In genomic region chr14:76797518-76797917, GRCm38 (mm10) we compare ENCODE assay signal across 22 mouse cellular contexts.
A peak's percentile ranks its signal among the peaks of the same experiment; 100 is the strongest.
DNase-seq lines count a peak whose midpoint lies in the region; ATAC-seq and TF ChIP-seq lines count a peak whose summit lies in the region.
"Had no signal": no experiment of that assay in that cellular context is flagged by ENCODE, and none has a peak within 500 bp of the region (broad histone marks: within the 10 kb centered on the region; RNA-seq: fewer than 3 reads in every experiment).

No protein-coding gene starts in this region.

- H3K36me3 ChIP-seq in forebrain, embryonic 11.5 days (ENCODE audit: control insufficient read depth, insufficient read depth, low read length), result no peaks in the 10 kb centered on the region
- no peaks in the 10 kb centered on the region for H3K36me3 ChIP-seq in forebrain, embryonic 14.5 days (ENCODE audit: control insufficient read depth, insufficient read depth, low read length)
- no peaks in the 10 kb centered on the region for H3K36me3 ChIP-seq in stomach, embryonic 15.5 days
- H3K36me3 ChIP-seq in stomach, postnatal 0 days (ENCODE audit: control insufficient read depth, insufficient read depth, low read length), result no peaks in the 10 kb centered on the region
- H3K36me3 ChIP-seq in liver, embryonic 14.5 days (replicated peaks; ENCODE audit: control insufficient read depth, insufficient read depth, low read depth), result no peaks in the 10 kb centered on the region
- H3K36me3 ChIP-seq: embryonic facial prominence, embryonic 15.5 days; hindbrain, embryonic 12.5 days; kidney, embryonic 15.5 days; lung, embryonic 15.5 days; midbrain, embryonic 10.5 days had no signal

- ATAC-seq in forebrain, embryonic 11.5 days (replicated peaks; ENCODE audit: low FRiP score), result no peak
- ATAC-seq in forebrain, embryonic 14.5 days, result no peak
- peak; percentile 65; the same call in 1 of the 2 replicates for ATAC-seq in stomach, embryonic 15.5 days (ENCODE audit: insufficient read depth, low FRiP score, low read depth)
- ATAC-seq in stomach, postnatal 0 days (ENCODE audit: low FRiP score, low TSS enrichment), result no peak
- ATAC-seq in liver, embryonic 14.5 days (ENCODE audit: insufficient read depth), result peak; percentile 75
- ATAC-seq: activated CD4-positive, CD25-positive, alpha-beta regulatory T cell, adult 4 months; CD4-positive, CD25-positive, alpha-beta regulatory T cell, adult 4 months; inflammation-experienced regulatory T-cells, adult 6 months; Patski had no signal

- no peak overlapping the region for H3K4me3 ChIP-seq in forebrain, embryonic 11.5 days (ENCODE audit: low read depth, low read length)
- no peak overlapping the region for H3K4me3 ChIP-seq in forebrain, embryonic 14.5 days (ENCODE audit: low read depth, low read length)
- no peak overlapping the region for H3K4me3 ChIP-seq in stomach, embryonic 15.5 days (replicated peaks)
- H3K4me3 ChIP-seq in stomach, postnatal 0 days (ENCODE audit: low read depth, low read length), result no peak overlapping the region
- no peak overlapping the region for H3K4me3 ChIP-seq in liver, embryonic 14.5 days (ENCODE audit: insufficient read depth in 1 of 2, low read depth in 2 of 2, low read length in 2 of 2)
- H3K4me3 ChIP-seq: embryonic facial prominence, embryonic 15.5 days; hindbrain, embryonic 12.5 days; kidney, embryonic 15.5 days; lung, embryonic 15.5 days; midbrain, embryonic 10.5 days had no signal

- H3K4me1 ChIP-seq in forebrain, embryonic 11.5 days (replicated peaks; ENCODE audit: control insufficient read depth, insufficient read depth, low read length), result peaks cover 2% of the 10 kb centered on the region; the same call in 1 of the 2 replicates
- peaks cover under 1% of the 10 kb centered on the region for H3K4me1 ChIP-seq in forebrain, embryonic 14.5 days (ENCODE audit: control insufficient read depth, insufficient read depth, low read length)
- peaks cover 12% of the 10 kb centered on the region; the same call in 1 of the 2 replicates for H3K4me1 ChIP-seq in stomach, embryonic 15.5 days
- H3K4me1 ChIP-seq in stomach, postnatal 0 days (replicated peaks; ENCODE audit: control insufficient read depth, insufficient read depth), result peaks cover 2% of the 10 kb centered on the region; the same call in 1 of the 2 replicates
- H3K4me1 ChIP-seq in liver, embryonic 14.5 days (replicated peaks; ENCODE audit: control insufficient read depth in 2 of 2, insufficient read depth in 2 of 2, low read length in 1 of 2), result peaks cover 0 to 26% of the 10 kb centered on the region in 2 experiments; a peak in 3 of 4 replicates

- WGBS in forebrain, embryonic 11.5 days, result 86% methylated on average over 6 of the region's 6 CpGs
- 90% methylated on average over 6 of the region's 6 CpGs for WGBS in forebrain, embryonic 14.5 days
- WGBS in stomach, embryonic 15.5 days, result 58% methylated on average over 6 of the region's 6 CpGs
- 55% methylated on average over 6 of the region's 6 CpGs for WGBS in stomach, postnatal 0 days
- 41% methylated on average over 6 of the region's 6 CpGs for WGBS in liver, embryonic 14.5 days (ENCODE audit: insufficient replicate concordance)

- no peaks in the 10 kb centered on the region for H3K9me3 ChIP-seq in forebrain, embryonic 11.5 days (ENCODE audit: control insufficient read depth, low read length)
- no peaks in the 10 kb centered on the region for H3K9me3 ChIP-seq in forebrain, embryonic 14.5 days (replicated peaks; ENCODE audit: control insufficient read depth, low read length)
- no peaks in the 10 kb centered on the region for H3K9me3 ChIP-seq in stomach, embryonic 15.5 days
- H3K9me3 ChIP-seq in stomach, postnatal 0 days (ENCODE audit: control insufficient read depth, low read length), result no peaks in the 10 kb centered on the region
- H3K9me3 ChIP-seq in liver, embryonic 14.5 days (ENCODE audit: control insufficient read depth, low read length), result no peaks in the 10 kb centered on the region
- H3K9me3 ChIP-seq: embryonic facial prominence, embryonic 15.5 days; hindbrain, embryonic 12.5 days; kidney, embryonic 15.5 days; lung, embryonic 15.5 days; midbrain, embryonic 10.5 days had no signal

- TF ChIP-seq EP300 in stomach, postnatal 0 days (optimal IDR thresholded peaks at IDR 0.05), result no peak
- 0 out of 2 replicates have a peak, but pooled peaks have one; percentile 8 for TF ChIP-seq EP300 in liver, embryonic 14.5 days (IDR thresholded peaks at IDR 0.05; ENCODE audit: low read depth)

- intact Hi-C loops in left cerebral cortex, postnatal 14 days (cut with DNase I), result no loop called here
- intact Hi-C loops in left cerebral cortex, postnatal 25 days (cut with DNase I), result no loop called here

- H3K9ac ChIP-seq in forebrain, embryonic 11.5 days (ENCODE audit: low read length), result no peak overlapping the region
- no peak overlapping the region for H3K9ac ChIP-seq in forebrain, embryonic 14.5 days (ENCODE audit: low read length)
- no peak overlapping the region for H3K9ac ChIP-seq in stomach, embryonic 15.5 days
- no peak overlapping the region for H3K9ac ChIP-seq in stomach, postnatal 0 days (ENCODE audit: low read length)
- H3K9ac ChIP-seq in liver, embryonic 14.5 days (replicated peaks), result no peak overlapping the region
- H3K9ac ChIP-seq: embryonic facial prominence, embryonic 15.5 days; hindbrain, embryonic 12.5 days; kidney, embryonic 15.5 days; lung, embryonic 15.5 days had no signal

- peak; percentile 20 for DNase-seq in forebrain, embryonic 11.5 days (ENCODE audit: low spot score)
- DNase-seq in forebrain, embryonic 14.5 days (ENCODE audit: low spot score), result no peak
- DNase-seq in stomach, postnatal 0 days (ENCODE audit: low spot score), result no peak
- DNase-seq in liver, embryonic 14.5 days (ENCODE audit: low read depth in 3 of 3, low spot score in 3 of 3), result peak in 1 of 3 experiments; percentile 22
- no peak for DNase-seq in left cerebral cortex, postnatal 14 days (ENCODE audit: low spot score in 2 of 2)
- DNase-seq in left cerebral cortex, postnatal 25 days (ENCODE audit: low spot score in 2 of 2), result no peak
- no peak for DNase-seq in cerebellum, adult 18-20 months
- DNase-seq: adrenal gland, postnatal 10 days; cerebellum, adult 9-11 months; retina, postnatal 1 day; thymus, postnatal 25 days had no signal

- no peaks in the 10 kb centered on the region for H3K27me3 ChIP-seq in forebrain, embryonic 11.5 days (ENCODE audit: control insufficient read depth, insufficient read depth, low read length)
- no peaks in the 10 kb centered on the region for H3K27me3 ChIP-seq in forebrain, embryonic 14.5 days (replicated peaks; ENCODE audit: control insufficient read depth, insufficient read depth, low read length)
- H3K27me3 ChIP-seq in stomach, embryonic 15.5 days (replicated peaks), result no peaks in the 10 kb centered on the region
- H3K27me3 ChIP-seq in stomach, postnatal 0 days (ENCODE audit: control insufficient read depth, insufficient read depth, low read length), result no peaks in the 10 kb centered on the region
- no peaks in the 10 kb centered on the region for H3K27me3 ChIP-seq in liver, embryonic 14.5 days (ENCODE audit: control insufficient read depth, insufficient read depth, low read length)
- H3K27me3 ChIP-seq: embryonic facial prominence, embryonic 15.5 days; hindbrain, embryonic 12.5 days; kidney, embryonic 15.5 days; lung, embryonic 15.5 days; Patski had no signal

- no peak overlapping the region for H3K4me2 ChIP-seq in forebrain, embryonic 11.5 days (ENCODE audit: low read depth, low read length, severe bottlenecking)
- no peak overlapping the region for H3K4me2 ChIP-seq in forebrain, embryonic 14.5 days (ENCODE audit: low read length)
- no peak overlapping the region for H3K4me2 ChIP-seq in stomach, embryonic 15.5 days
- H3K4me2 ChIP-seq in stomach, postnatal 0 days (replicated peaks; ENCODE audit: low read depth), result no peak overlapping the region
- H3K4me2 ChIP-seq in liver, embryonic 14.5 days (ENCODE audit: low read depth), result no peak overlapping the region
- H3K4me2 ChIP-seq: embryonic facial prominence, embryonic 15.5 days; hindbrain, embryonic 12.5 days; kidney, embryonic 15.5 days; lung, embryonic 15.5 days had no signal

- TF ChIP-seq CTCF in stomach, postnatal 0 days (IDR thresholded peaks at IDR 0.05; ENCODE audit: low read depth), result no peak
- no peak for TF ChIP-seq CTCF in liver, embryonic 14.5 days (IDR thresholded peaks at IDR 0.05; ENCODE audit: low read depth)

- no peak overlapping the region for H3K27ac ChIP-seq in forebrain, embryonic 11.5 days (ENCODE audit: low read depth, low read length)
- no peak overlapping the region for H3K27ac ChIP-seq in forebrain, embryonic 14.5 days (ENCODE audit: low read depth, low read length)
- no peak overlapping the region for H3K27ac ChIP-seq in stomach, embryonic 15.5 days
- no peak overlapping the region for H3K27ac ChIP-seq in stomach, postnatal 0 days (replicated peaks)
- H3K27ac ChIP-seq in liver, embryonic 14.5 days, result no peak overlapping the region
- H3K27ac ChIP-seq: embryonic facial prominence, embryonic 15.5 days; hindbrain, embryonic 12.5 days; kidney, embryonic 15.5 days; lung, embryonic 15.5 days; macrophage had no signal

Comparison
In these comparisons a context has a peak if more than half of its experiments do, and no peak if none do; other contexts are left out.
1. ATAC-seq: peak in stomach, embryonic 15.5 days (single experiment) and liver, embryonic 14.5 days (single experiment); none in forebrain, embryonic 11.5 days (single experiment), forebrain, embryonic 14.5 days (single experiment) and stomach, postnatal 0 days (single experiment).